Mouse (Mus musculus): ENCODE results near the gene Plekha4. TPM values are rescaled to one million over a fixed set of nuclear protein-coding genes. Genes with fewer than 3 reads are reported as not detected.
A peak's percentile ranks its signal among the peaks of the same experiment; 100 is the strongest.
"Not testable (repeated sequence)": the region's sequence is repeated elsewhere in the genome, so short reads cannot be mapped to it uniquely, and the experiment has no call there.

Gene Plekha4
- polyA plus RNA-seq (2015; fragmentation: Nextera tagmentation; extraction: Ambion mirVana) = 2.9 and 3.8 TPM in 2 replicates

DNA sequence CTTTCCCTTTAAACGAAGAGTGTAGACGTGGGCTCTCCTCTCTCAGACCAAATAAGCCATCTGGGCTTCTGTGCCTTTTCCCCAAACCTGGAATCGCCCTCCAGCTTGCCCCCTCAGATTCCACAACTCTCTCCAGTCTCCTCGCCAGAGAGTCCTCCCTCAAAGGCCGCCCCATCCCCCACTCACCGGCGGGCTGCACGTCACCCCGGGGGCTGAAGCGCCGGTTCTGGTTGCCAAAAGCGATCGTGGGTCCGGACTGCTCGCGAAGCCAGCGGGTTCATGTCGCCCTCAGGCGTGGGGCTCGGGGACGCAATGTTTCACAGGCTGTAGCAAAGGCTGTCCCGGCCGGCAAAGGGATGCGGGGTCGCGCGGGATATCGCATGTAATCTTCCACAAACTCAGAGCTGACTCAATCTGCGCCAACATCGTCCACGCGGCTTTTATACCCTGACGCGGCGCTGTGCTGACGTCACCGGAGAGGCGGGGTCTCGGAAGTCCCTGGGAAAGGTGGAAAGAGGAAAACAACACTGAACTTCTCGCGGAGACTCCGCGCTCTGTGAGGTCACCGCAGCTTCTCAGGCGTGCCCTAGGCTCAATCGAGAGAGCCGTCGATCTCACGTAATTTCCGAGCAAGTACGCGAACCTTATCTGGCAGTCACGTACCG, at the start of gene Plekha4, which contains the start of gene Ppp1r15a:
Gene Plekha4 (plus strand): TSS at position 522 of the 665 bp plus-strand sequence.
Gene Ppp1r15a (minus strand): TSS at position 460 of the 665 bp plus-strand sequence.
- under 1% methylated on average over 54 of the region's 54 CpGs for WGBS
- Histone ChIP-seq H3K4me2 (peak within 1 kb of the TSS; percentile 82), H3K36me3 (peaks cover 17% of the 10 kb centered on the region), H3K27me3 (no peaks in the 10 kb centered on the region), H3K9me3 (no peaks in the 10 kb centered on the region), H3K27ac (peak within 1 kb of the TSS; percentile 82), H3K9ac (peak within 1 kb of the TSS; percentile 89), H3K4me1 (peaks cover 47% of the 10 kb centered on the region), H3K4me3 (peak within 1 kb of the TSS; percentile 83)
- ATAC-seq (ENCODE audit: insufficient number of reproducible peaks, insufficient read depth, low FRiP score, low TSS enrichment, low read depth) = peak; percentile 81

DNA sequence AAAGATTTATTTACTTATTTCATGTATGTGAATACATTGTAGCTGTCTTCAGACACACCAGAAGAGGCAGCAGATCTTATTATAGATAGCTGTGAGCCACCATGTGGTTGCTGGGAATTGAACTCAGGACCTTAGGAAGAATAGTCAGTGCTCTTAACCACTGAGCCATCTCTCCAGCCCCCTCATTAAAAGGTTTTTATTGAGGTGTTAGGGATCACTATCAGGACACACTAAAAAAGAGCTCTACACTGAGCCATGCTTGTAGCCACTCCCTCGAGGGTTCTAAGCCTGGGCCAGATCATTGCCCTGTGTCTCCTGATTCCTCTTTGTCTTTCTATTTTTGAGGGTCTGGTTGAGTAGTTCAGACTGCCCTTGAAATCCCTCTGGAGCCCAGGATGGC, 49.7 kb upstream of the Plekha4 start:
- H3K9ac ChIP-seq = no peak overlapping the region
- H3K36me3 ChIP-seq = no peaks in the 10 kb centered on the region
- no peak for ATAC-seq (ENCODE audit: insufficient number of reproducible peaks, insufficient read depth, low FRiP score, low TSS enrichment, low read depth)
- H3K4me2 ChIP-seq = no peak overlapping the region
- 37% methylated on average over 1 of the region's 1 CpGs for WGBS
- no peak overlapping the region for H3K27ac ChIP-seq
- H3K4me1 ChIP-seq = 0 out of 2 replicates have a peak, but pooled peaks cover 3% of the 10 kb centered on the region
- H3K27me3 ChIP-seq = no peaks in the 10 kb centered on the region
- no peak overlapping the region for H3K4me3 ChIP-seq
- no peaks in the 10 kb centered on the region for H3K9me3 ChIP-seq

DNA sequence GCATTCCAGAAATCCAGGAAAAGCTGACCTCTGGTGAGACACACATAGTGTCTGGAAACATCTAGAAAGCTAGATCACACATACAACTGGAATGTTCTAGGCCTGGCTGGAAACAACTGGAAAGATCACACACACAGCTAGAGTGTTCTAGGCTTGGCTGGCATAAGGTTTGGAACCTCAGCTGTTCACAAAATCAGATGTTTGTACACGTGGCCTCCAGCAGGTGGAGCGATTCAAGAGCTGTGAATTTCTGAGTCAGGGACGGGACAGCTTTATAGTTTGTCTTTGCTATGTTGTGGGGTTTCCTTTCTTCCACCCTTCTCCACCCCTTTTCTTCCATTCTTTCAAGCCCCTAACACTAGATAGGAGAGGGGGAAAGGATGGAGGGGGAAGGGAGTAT, 49.1 kb upstream of the Plekha4 start:
- Histone ChIP-seq H3K27ac (0 out of 2 replicates have a peak overlapping the region, but pooled peaks have one; percentile 22), H3K4me1 (0 out of 2 replicates have a peak, but pooled peaks cover 3% of the 10 kb centered on the region), H3K36me3 (no peaks in the 10 kb centered on the region), H3K4me2 (no peak overlapping the region), H3K27me3 (no peaks in the 10 kb centered on the region), H3K9me3 (no peaks in the 10 kb centered on the region), H3K9ac (no peak overlapping the region), H3K4me3 (no peak overlapping the region)
- ATAC-seq (ENCODE audit: insufficient number of reproducible peaks, insufficient read depth, low FRiP score, low TSS enrichment, low read depth) = no peak
- WGBS = 9% methylated on average over 3 of the region's 3 CpGs

DNA sequence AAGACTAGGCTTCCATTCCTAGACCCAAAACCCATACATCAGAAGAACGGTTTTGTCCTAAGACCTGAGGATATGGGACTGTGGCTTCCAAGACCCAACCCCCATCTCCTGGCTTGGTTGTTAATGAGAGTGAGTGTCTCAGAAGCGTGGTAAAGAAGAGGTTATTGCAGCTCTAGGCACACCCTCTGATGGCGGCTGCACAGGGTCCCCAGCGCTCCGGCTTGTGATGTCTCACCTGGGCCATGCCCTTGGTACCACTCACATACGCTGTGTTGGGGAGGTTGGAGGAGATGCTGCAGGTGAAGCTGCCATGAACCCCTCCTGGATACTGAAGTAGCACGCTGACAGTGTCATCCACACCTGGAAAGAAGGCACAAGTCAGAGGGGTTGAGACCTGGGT, 47.4 kb upstream of the Plekha4 start:
- ATAC-seq (ENCODE audit: insufficient number of reproducible peaks, insufficient read depth, low FRiP score, low TSS enrichment, low read depth) = no peak
- Histone ChIP-seq H3K27ac (no peak overlapping the region), H3K4me2 (no peak overlapping the region), H3K4me3 (no peak overlapping the region), H3K9me3 (no peaks in the 10 kb centered on the region), H3K9ac (no peak overlapping the region), H3K27me3 (no peaks in the 10 kb centered on the region), H3K4me1 (0 out of 2 replicates have a peak, but pooled peaks cover 3% of the 10 kb centered on the region), H3K36me3 (no peaks in the 10 kb centered on the region)
- WGBS = 95% methylated on average over 7 of the region's 7 CpGs

DNA sequence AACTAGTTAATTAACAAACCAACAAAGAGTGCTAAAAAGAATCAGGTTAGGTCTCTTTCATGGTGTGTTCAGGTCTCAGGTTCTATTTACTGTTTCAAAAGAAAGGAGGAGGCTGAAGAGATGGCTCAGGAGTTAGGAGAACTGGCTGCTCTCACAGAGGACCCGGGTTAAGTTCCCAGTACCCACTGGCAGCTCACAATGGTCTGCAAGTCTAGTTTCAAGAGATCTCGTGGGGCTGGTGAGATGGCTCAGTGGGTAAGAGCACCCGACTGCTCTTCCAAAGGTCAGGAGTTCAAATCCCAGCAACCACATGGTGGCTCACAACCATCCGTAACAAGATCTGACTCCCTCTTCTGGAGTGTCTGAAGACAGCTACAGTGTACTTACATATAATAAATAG, 45.8 kb upstream of the Plekha4 start:
- H3K4me1 ChIP-seq; H3K36me3 ChIP-seq; ATAC-seq (ENCODE audit: insufficient number of reproducible peaks, insufficient read depth, low FRiP score, low TSS enrichment, low read depth); H3K4me3 ChIP-seq; H3K9ac ChIP-seq; H3K27me3 ChIP-seq; H3K9me3 ChIP-seq; H3K4me2 ChIP-seq; H3K27ac ChIP-seq: not testable (repeated sequence)
- WGBS = 80% methylated on average over 4 of the region's 4 CpGs

DNA sequence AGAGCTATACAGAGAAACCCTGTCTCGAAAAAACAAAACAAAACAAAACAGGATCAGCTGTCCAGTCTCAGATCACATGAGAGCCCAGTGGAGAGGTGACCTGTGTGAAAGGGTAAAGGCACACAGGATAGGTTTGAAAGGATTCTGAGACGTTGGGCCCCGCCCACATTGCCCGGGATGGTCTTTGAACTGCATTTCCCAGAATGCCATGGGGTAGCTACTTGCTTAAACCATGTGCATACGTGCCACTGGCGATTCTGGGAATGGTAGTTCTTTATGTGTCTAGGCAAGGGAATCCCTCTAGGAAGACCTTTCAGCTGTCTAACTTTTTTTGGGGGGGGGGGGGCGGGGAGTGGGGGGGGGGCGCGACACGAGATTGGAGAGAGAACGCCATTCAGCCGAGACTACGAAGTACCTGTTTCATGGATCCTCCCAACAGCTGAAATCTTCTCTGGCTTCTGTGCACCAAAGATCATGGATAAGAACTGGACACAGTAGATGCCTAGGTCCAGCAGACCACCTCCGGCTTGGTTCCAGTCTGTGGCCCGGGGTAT, 44.7 kb upstream of the Plekha4 start, which contains the start of gene Tulp2:
Gene Tulp2 (plus strand): TSS at position 504 of the 554 bp plus-strand sequence.
- H3K4me2 ChIP-seq = no peak within 1 kb of the TSS
- 55% methylated on average over 15 of the region's 15 CpGs for WGBS
- H3K9ac ChIP-seq = no peak within 1 kb of the TSS
- no peak within 1 kb of the TSS for H3K27ac ChIP-seq
- H3K4me3 ChIP-seq = no peak within 1 kb of the TSS
- no peaks in the 10 kb centered on the region for H3K36me3 ChIP-seq
- no peaks in the 10 kb centered on the region for H3K4me1 ChIP-seq
- H3K27me3 ChIP-seq = no peaks in the 10 kb centered on the region
- no peaks in the 10 kb centered on the region for H3K9me3 ChIP-seq
- no peak for ATAC-seq (ENCODE audit: insufficient number of reproducible peaks, insufficient read depth, low FRiP score, low TSS enrichment, low read depth)

DNA sequence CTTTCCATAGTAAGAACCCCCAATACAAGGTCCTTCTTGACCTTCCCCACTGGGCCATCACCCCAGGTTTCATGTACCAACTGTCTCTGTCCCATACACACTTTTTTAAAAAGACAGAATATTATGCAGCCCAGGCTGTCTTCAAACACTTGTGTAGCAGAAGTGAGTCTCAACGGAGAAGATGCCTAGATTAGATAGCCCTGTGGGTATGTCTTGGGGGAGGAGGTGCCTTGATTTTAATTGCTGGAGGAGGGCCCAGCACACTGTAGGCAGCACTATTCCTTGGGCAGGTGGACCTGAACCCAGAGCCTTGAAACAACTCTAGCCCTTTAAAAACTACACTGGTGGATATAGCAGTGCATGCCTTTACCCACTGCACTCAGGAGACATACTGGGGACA, 44.0 kb upstream of the Plekha4 start:
- H3K9ac ChIP-seq = no peak overlapping the region
- no peaks in the 10 kb centered on the region for H3K9me3 ChIP-seq
- no peaks in the 10 kb centered on the region for H3K4me1 ChIP-seq
- ATAC-seq (ENCODE audit: insufficient number of reproducible peaks, insufficient read depth, low FRiP score, low TSS enrichment, low read depth) = no peak
- H3K27me3 ChIP-seq = no peaks in the 10 kb centered on the region
- H3K4me3 ChIP-seq = no peak overlapping the region
- H3K4me2 ChIP-seq = no peak overlapping the region
- H3K27ac ChIP-seq = no peak overlapping the region
- 81% methylated on average over 1 of the region's 1 CpGs for WGBS
- H3K36me3 ChIP-seq = no peaks in the 10 kb centered on the region

DNA sequence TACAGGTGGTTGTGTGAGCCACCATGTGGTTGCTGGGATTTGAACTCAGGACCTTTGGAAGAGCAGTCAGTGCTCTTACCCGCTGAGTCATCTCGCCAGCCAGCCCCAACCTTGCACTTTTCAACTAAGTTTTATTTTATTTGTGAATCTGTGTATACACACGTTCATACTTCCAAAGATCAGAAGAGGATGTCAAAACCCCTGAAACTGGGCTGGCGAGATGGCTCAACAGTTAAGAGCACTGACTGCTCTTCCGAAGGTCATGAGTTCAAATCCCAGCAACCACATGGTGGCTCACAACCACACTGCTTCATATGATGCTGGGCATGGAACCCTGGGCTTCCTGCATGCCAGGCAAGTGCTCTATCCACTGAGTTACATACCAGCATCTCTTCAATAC, 41.1 kb upstream of the Plekha4 start:
- not testable (repeated sequence) for H3K27ac ChIP-seq; H3K9me3 ChIP-seq; H3K4me2 ChIP-seq; H3K4me3 ChIP-seq; H3K36me3 ChIP-seq; H3K9ac ChIP-seq; ATAC-seq (ENCODE audit: insufficient number of reproducible peaks, insufficient read depth, low FRiP score, low TSS enrichment, low read depth); H3K27me3 ChIP-seq
- 89% methylated on average over 5 of the region's 5 CpGs for WGBS
- H3K4me1 ChIP-seq = peaks cover 14% of the 10 kb centered on the region; the same call in 1 of the 2 replicates

DNA sequence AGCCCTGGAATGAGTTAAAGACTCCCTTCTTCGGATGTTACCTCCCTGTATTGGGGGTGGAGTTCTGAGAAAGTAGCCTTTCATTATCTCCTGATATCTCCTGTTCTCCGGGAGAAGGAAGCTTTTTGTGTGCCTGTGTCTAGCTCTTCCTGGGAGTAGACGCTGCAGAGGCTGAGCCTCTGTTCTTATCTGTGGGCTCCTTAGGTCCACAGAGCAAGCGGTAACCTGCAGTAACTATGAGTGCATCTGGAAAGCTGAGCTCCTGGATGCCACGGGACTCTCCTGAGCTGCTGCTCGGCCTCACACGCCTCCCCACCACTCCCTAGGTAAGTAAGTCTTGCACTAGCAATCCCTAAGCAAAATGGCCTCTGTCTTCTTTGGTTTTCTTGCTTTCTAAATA, 40.0 kb upstream of the Plekha4 start:
- no peaks in the 10 kb centered on the region for H3K36me3 ChIP-seq
- WGBS = 68% methylated on average over 7 of the region's 7 CpGs

DNA sequence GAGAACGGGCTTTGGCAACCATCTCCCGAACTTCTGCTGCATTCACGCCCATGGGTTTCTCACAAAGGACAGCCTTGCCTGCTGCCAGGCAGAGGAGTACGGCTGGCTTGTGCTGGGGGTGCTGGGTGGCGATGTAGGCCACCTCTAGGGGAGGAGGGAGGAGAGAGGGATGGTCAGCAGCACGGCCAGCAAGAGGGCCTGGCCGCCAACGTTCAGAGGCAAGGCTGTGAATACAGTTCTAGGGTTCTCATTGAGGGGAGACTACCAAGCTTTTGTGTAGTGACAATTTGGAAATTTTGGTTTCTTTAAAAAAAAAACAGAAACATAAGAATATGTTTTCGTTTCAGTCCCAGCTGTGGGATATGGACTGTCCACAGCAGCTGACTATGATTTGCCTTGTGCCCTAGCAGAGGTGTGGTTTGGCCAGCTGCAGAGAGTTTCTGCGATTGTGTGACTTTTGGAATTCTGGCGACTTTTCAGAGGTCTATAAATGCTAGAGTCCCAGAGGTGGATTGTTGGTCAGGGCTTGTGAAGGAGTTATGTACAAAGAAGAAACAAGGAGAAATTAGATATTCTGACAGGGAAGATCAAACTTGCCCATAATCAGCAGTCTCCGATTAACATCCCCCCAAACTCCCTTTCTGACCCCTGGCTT, 39.2 kb upstream of the Plekha4 start, which contains the start of gene Gm45808:
Gene Gm45808 (minus strand): TSS at position 51 of the 655 bp plus-strand sequence.
- Histone ChIP-seq H3K4me3 (no peak within 1 kb of the TSS), H3K4me1 (peaks cover 27% of the 10 kb centered on the region), H3K9ac (no peak within 1 kb of the TSS), H3K36me3 (peaks cover 2% of the 10 kb centered on the region; the same call in 1 of the 2 replicates), H3K27me3 (no peaks in the 10 kb centered on the region), H3K9me3 (no peaks in the 10 kb centered on the region), H3K27ac (peak within 1 kb of the TSS; percentile 22; the same call in 1 of the 2 replicates), H3K4me2 (no peak within 1 kb of the TSS)
- no peak for ATAC-seq (ENCODE audit: insufficient number of reproducible peaks, insufficient read depth, low FRiP score, low TSS enrichment, low read depth)
- WGBS = 78% methylated on average over 12 of the region's 12 CpGs

More for the DNA sequence above, 40.0 kb upstream of the Plekha4 start:
- H3K9ac ChIP-seq = no peak overlapping the region
- no peak overlapping the region for H3K4me2 ChIP-seq
- no peak overlapping the region for H3K4me3 ChIP-seq
- peaks cover 24% of the 10 kb centered on the region for H3K4me1 ChIP-seq
- no peaks in the 10 kb centered on the region for H3K27me3 ChIP-seq
- no peak for ATAC-seq (ENCODE audit: insufficient number of reproducible peaks, insufficient read depth, low FRiP score, low TSS enrichment, low read depth)
- H3K27ac ChIP-seq = no peak overlapping the region
- H3K9me3 ChIP-seq = no peaks in the 10 kb centered on the region

DNA sequence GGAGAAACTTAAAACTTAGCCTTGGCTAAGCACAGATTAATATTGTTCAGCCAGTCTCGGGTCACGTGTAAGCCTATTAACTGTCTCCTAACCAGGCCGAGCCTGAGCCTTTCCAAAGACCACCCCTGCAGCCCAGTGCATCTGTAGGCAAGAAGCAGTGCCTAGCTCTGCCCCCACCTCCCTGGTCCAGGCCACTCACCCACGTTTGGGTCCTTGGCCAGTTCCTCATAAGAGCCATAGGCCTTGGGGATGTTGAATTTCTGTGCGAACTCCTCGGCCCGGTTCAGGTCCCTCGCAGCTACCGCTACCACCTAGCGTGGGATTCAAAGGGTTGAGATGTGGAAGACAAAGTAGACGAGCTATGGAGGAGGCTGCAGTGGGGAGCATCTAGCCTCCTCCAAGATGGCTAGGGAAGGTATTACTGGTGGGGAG, 38.3 kb upstream of the Plekha4 start:
- H3K36me3 ChIP-seq = peaks cover 12% of the 10 kb centered on the region
- WGBS = 28% methylated on average over 11 of the region's 11 CpGs
- ATAC-seq (ENCODE audit: insufficient number of reproducible peaks, insufficient read depth, low FRiP score, low TSS enrichment, low read depth) = no peak
- H3K9ac ChIP-seq = peak overlapping the region; percentile 75
- H3K9me3 ChIP-seq = no peaks in the 10 kb centered on the region
- no peaks in the 10 kb centered on the region for H3K27me3 ChIP-seq
- H3K4me2 ChIP-seq = peak overlapping the region; percentile 71
- peak overlapping the region; percentile 49 for H3K4me3 ChIP-seq
- peaks cover 27% of the 10 kb centered on the region for H3K4me1 ChIP-seq
- H3K27ac ChIP-seq = peak overlapping the region; percentile 84
